Mouse (Mus musculus): ENCODE measurements at regions not wholly inside any gene's neighbourhood (a gene's known extent, or its start where the extent isn't known, plus 50 kb on each side); places are given as distances from the start of the nearest gene placed in this dataset.
A peak's percentile ranks its signal among the peaks of the same experiment; 100 is the strongest.

DNA sequence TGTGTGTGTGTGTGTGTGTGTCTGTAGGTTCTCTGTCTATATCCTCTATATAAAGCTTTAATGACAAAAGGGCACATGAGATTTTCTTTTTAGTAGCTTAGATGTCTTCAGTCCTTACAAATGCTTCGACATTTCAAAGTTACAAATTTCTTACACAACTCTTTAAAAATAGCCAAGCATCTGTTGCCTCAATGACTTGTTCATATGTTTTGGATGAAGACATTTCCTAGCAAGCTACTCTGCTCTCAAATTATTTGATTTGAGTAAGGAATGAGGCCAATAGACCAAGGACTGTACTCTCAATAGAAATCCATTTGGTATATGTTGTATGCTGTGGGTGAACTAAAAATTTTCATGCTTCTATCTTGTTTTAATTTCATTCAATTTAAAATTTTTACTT lies 611.3 kb upstream of the 4931408C20Rik start:
- no peak for DNase-seq

DNA sequence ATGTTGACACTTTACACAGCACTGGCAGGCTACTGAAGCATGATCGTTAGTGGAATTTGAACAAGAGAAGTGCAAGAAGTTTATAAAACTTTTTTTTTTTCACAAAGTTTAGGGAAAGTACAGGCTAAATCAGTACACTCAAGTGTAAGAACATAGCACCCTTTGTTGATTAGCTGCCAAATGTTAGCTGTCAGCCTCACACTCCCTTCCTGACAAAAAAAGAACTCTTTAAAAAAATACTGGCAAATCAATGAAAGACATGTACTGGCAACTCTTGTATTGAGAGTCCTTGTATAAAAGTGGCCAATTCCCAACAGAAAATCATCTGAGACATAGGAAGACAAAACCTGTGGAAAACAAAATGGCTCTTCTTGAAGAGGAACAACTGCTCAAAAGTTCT lies 577.7 kb upstream of the 4931408C20Rik start:
- DNase-seq: no peak

GRCm38 (mm10) chr1:27261159-27261558 lies 573.9 kb upstream of the 4931408C20Rik start:
- DNase-seq: peak in 1 of 2 experiments; percentile 1
